Mouse (Mus musculus) forebrain, postnatal 0 days (tissue): Measurements from ENCODE around the gene Lrrc34. TPM values are rescaled to one million over a fixed set of nuclear protein-coding genes. Genes with fewer than 3 reads are reported as not detected.

Source experiments
- ATAC-seq: fragments of 200-750 bp; cut with Nextera tagmentation; 2 replicates; pipeline ENCODE4 v1.8.0; 2017; ENCODE audit warnings: mild to moderate bottlenecking, moderate library complexity
- DNase-seq: peaks from one replicate; pipeline ENCODE4 v3.0.0-alpha.2; 2015
- H3K27ac ChIP-seq: fragments of 300-500 bp; sonication (generic); 2 replicates; pipeline ENCODE4 v1.5.1; 2014; ENCODE audit warnings: low read depth, mild to moderate bottlenecking, antibody characterized with exemption, low read length, moderate library complexity, mixed read lengths
- H3K27me3 ChIP-seq: fragments of 300-500 bp; sonication (generic); 2 replicates; pipeline ENCODE4 v1.6.1; 2014; ENCODE audit warnings: mild to moderate bottlenecking, low read length, mixed read lengths; ENCODE audit not compliant: insufficient read depth
- H3K36me3 ChIP-seq: fragments of 300-500 bp; sonication (generic); 2 replicates; pipeline ENCODE4 v1.6.1; 2014; ENCODE audit warnings: mild to moderate bottlenecking, moderate library complexity; ENCODE audit not compliant: insufficient read depth
- H3K4me1 ChIP-seq: fragments of 300-500 bp; sonication (generic); 2 replicates; pipeline ENCODE4 v1.6.1; 2014; ENCODE audit warnings: antibody characterized with exemption; ENCODE audit not compliant: insufficient read depth
- H3K4me2 ChIP-seq: fragments of 300-500 bp; sonication (generic); 2 replicates; pipeline ENCODE4 v1.6.1; 2014; ENCODE audit warnings: low read depth, mild to moderate bottlenecking, moderate library complexity
- H3K4me3 ChIP-seq: fragments of 300-500 bp; sonication (generic); 2 replicates; pipeline ENCODE4 v1.5.1; 2014; ENCODE audit warnings: low read depth, low read length, mixed read lengths
- H3K9ac ChIP-seq: fragments of 300-500 bp; sonication (generic); 2 replicates; pipeline ENCODE4 v1.6.1; 2014; ENCODE audit warnings: mild to moderate bottlenecking
- H3K9me3 ChIP-seq: fragments of 300-500 bp; sonication (generic); 2 replicates; pipeline ENCODE4 v1.6.1; 2016; ENCODE audit warnings: low read length
- CTCF ChIP-seq: sonication (generic); IDR thresholded peaks from 2 replicates; pipeline ENCODE4 v1.5.1; 2016; ENCODE audit warnings: antibody characterized with exemption, control low read depth, low read depth
- WGBS: fragments of 180-500 bp; shearing (Covaris S2); extraction: QIAGEN DNeasy Blood & Tissue Kit; methylation state at CpG from one replicate; pipeline ENCODE4 v1.1.7; 2014; 5-methylcytosine and 5-hydroxymethylcytosine counted together
- polyA plus RNA-seq: library from polyadenylated mRNA; unstranded; fragments of >200 nt; fragmentation: Nextera tagmentation; extraction: Ambion mirVana; gene quantifications from 2 replicates; pipeline ENCODE4 v1.2.1, GENCODE M21; 2015
- total RNA-seq: library from RNA; depleted of rRNA; stranded (reverse); fragments of >200 nt; gene quantifications from 2 replicates; pipeline ENCODE4 v1.2.3, GENCODE M21; 2014

The Lrrc34 gene
- total and polyA plus RNA-seq, 2 experiments from 2014 or later = 1.7 to 2.1 TPM

DNA sequence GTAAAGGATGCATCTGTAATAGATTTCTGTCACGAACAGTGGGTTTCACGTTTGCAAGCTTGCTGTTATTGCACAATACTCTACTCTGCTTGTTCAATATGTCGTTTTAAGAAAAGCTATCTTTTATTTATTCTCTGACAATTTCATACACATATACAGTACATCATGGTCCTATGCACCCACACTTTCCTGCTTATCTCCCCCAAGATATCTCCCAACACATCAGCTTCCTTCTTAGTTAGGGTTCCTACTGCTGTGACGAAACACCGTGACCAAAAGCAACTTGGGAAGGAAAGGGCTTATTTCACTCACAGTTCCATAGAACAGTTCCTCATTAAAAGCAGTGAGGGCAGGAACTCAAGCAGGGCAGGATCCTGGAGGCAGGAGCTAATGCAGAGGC is 8.3 kb upstream of the Lrrc34 start:
- Histone ChIP-seq H3K27me3 (0 out of 2 replicates have a peak, but pooled peaks cover 2% of the 10 kb centered on the region), H3K9ac (no peak overlapping the region), H3K4me2 (no peak overlapping the region), H3K4me3 (no peak overlapping the region), H3K36me3 (no peaks in the 10 kb centered on the region), H3K9me3 (no peaks in the 10 kb centered on the region), H3K4me1 (no peaks in the 10 kb centered on the region), H3K27ac (no peak overlapping the region)
- TF ChIP-seq CTCF = no peak
- no peak for DNase-seq
- no peak for ATAC-seq
- 90% methylated on average over 5 of the region's 5 CpGs for WGBS

DNA sequence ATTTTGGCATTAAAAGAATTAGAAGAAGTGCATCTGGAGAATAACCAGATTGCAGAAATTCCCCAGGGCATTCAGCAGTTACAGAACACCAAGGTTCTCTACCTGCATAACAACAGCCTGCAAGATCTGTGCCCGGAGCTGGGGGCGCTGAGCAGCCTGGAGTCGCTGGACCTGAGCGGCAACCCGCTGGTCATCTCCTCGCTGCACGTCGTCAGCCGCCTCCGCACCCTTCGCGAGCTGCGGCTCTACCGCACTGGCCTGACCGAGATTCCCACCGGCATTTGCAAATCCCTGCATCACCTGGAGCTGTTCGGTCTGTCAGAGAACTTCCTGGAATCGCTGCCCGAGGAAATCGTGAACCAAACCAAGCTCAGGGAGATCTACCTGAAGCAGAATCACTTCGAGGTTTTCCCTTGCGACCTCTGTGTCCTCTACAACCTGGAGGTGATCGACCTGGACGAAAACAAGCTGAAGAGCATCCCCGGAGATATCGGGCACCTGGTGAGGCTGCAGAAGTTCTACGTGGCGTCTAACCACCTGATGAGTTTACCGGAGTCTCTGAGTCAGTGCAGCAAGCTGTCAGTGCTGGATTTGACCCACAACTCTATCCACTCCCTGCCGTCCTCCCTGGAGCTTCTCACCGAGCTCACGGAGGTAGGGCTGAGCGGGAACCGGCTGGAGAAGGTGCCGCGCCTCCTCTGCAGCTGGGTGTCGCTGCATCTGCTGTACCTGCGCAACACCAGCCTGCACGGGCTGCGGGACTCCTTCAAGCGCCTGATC is 2.6 kb upstream of the Lrrc34 start:
- no peaks in the 10 kb centered on the region for H3K9me3 ChIP-seq
- peaks cover 9% of the 10 kb centered on the region; the same call in 1 of the 2 replicates for H3K4me1 ChIP-seq
- no peak overlapping the region for H3K27ac ChIP-seq
- ATAC-seq (peak; percentile 78), DNase-seq (peak; percentile 13)
- H3K4me2 ChIP-seq = peak overlapping the region; percentile 60
- peaks cover 24% of the 10 kb centered on the region for H3K27me3 ChIP-seq
- 1% methylated on average over 41 of the region's 41 CpGs for WGBS
- no peak overlapping the region; the same call in 1 of the 2 replicates for H3K9ac ChIP-seq
- H3K4me3 ChIP-seq = peak overlapping the region; percentile 40
- H3K36me3 ChIP-seq = no peaks in the 10 kb centered on the region
- peak; percentile 45; the same call in 1 of the 2 replicates for TF ChIP-seq CTCF

DNA sequence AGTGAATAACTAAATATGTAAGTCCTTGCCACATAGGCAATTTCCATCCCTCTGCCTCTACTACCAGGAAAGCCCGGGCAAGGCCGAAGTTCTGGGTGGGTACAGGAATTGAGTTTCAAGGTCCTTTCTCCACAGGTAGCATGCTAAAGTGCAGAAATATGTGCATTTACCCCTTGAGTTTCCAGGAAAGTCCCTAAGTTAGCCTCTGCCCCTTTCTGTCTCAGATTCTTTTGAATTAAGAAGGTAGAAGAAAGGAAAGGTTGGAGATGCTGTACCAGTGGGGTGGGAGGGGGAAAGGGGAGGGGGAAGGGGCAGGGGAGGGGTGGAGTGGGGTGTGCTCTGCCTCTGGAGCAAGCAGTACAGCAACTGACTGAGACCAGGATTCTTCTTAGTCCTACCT is 797 bp upstream of the Lrrc34 start:
- Histone ChIP-seq H3K9ac (no peak overlapping the region), H3K27me3 (peaks cover 24% of the 10 kb centered on the region), H3K36me3 (no peaks in the 10 kb centered on the region), H3K9me3 (no peaks in the 10 kb centered on the region), H3K27ac (no peak overlapping the region), H3K4me1 (peaks cover 9% of the 10 kb centered on the region; the same call in 1 of the 2 replicates), H3K4me2 (no peak overlapping the region), H3K4me3 (no peak overlapping the region)
- ATAC-seq (no peak), DNase-seq (no peak)
- WGBS = 93% methylated on average over 2 of the region's 2 CpGs
- TF ChIP-seq CTCF = no peak

DNA sequence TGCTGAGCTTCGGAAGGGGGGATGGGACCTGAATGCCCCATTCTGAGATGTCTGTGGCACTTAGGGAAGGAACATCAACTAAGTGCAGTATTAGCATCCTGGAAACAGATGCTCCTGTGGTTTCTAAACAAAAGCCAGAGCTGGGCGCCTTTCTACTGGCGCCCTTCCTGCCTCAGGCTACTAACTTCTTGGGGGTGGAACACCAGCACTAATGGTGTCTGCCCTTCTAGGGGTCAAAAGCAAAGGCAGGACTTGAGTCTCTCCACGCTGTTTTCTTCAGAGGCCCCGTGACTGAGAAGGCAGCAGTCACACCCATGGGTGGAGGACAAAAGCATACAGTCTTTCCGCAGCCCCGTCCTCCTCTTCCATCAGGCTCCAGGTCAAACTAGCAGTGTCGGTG is 908 bp downstream of the Lrrc34 start:
- Histone ChIP-seq H3K9me3 (no peaks in the 10 kb centered on the region), H3K4me2 (no peak overlapping the region), H3K4me3 (no peak overlapping the region), H3K4me1 (peaks cover 9% of the 10 kb centered on the region; the same call in 1 of the 2 replicates), H3K27ac (no peak overlapping the region), H3K9ac (no peak overlapping the region), H3K36me3 (no peaks in the 10 kb centered on the region), H3K27me3 (peaks cover 24% of the 10 kb centered on the region)
- ATAC-seq (no peak), DNase-seq (no peak)
- 55% methylated on average over 8 of the region's 8 CpGs for WGBS
- TF ChIP-seq CTCF = no peak

DNA sequence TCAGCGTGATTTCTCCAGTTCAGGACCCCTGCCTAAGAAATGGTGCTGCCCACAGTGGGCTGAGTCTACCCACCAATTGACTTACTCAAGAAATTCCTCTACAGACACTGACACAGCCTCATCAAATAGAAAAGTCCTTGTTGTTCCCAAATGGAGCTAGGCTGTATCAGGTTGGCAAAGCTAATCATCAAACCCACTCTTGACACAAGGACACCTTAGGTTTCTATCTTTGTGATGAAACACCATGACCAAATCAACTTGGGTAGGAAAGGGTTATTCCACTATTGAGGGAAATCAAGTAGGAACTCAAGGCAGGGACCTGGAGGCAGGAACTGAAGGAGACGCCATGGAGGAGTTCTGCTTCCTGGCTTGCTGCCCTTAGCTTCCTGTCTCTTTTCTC is 3.5 kb downstream of the Lrrc34 start, which contains the start of gene Lrriq4:
Gene Lrriq4 (plus strand): TSS at position 301 of the 400 bp plus-strand sequence.
- Histone ChIP-seq H3K4me3 (no peak within 1 kb of the TSS), H3K27ac (no peak within 1 kb of the TSS), H3K9ac (no peak within 1 kb of the TSS), H3K36me3 (no peaks in the 10 kb centered on the region), H3K27me3 (peaks cover 6% of the 10 kb centered on the region; the same call in 1 of the 2 replicates), H3K4me1 (peaks cover 3% of the 10 kb centered on the region; the same call in 1 of the 2 replicates), H3K9me3 (no peaks in the 10 kb centered on the region), H3K4me2 (no peak within 1 kb of the TSS)
- WGBS = 65% methylated on average over 2 of the region's 2 CpGs
- no peak for TF ChIP-seq CTCF
- ATAC-seq (no peak), DNase-seq (no peak)

DNA sequence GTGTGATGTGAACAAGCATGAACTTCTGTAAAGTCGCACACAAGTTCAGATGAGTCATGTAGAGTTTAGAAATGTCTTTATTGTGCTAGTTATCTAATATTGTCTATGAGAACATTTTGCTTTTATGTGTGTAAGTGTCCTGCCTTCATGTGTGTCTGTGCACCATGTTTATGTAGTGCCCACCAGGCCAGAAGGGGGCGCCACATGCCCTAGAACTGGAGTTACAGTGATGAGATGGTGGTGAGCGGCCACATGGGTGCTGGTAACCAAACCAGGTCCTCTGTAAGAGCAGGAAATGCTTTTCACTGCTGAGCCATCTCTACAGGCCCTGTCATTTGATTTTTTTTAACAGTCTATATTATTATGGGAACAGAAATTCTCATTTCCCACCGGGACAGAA is 12.0 kb downstream of the Lrrc34 start:
- ATAC-seq (no peak), DNase-seq (no peak)
- no peak overlapping the region for H3K27ac ChIP-seq
- H3K4me3 ChIP-seq = no peak overlapping the region
- WGBS = 82% methylated on average over 4 of the region's 4 CpGs
- no peaks in the 10 kb centered on the region for H3K36me3 ChIP-seq
- no peaks in the 10 kb centered on the region for H3K4me1 ChIP-seq
- H3K9ac ChIP-seq = no peak overlapping the region
- TF ChIP-seq CTCF = no peak
- no peak overlapping the region for H3K4me2 ChIP-seq
- no peaks in the 10 kb centered on the region for H3K27me3 ChIP-seq
- no peaks in the 10 kb centered on the region for H3K9me3 ChIP-seq

DNA sequence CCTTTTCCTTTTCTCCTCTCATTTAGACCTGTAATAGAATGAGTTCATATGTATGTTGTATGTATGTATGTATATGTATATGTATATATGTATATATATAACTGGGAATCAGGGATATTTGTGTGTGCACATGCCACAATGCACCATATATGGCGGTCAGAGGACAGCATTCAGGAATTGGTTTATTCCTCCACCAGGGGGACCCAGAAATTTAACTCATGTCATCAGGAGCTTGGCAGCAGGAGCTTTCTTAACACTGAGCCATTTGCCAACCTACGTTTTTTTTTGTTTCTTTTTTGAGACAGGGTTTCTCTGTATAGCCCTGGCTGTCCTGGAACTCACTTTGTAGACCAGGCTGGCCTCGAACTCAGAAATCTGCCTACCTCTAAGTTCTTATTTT is 14.0 kb downstream of the Lrrc34 start:
- no peak overlapping the region for H3K27ac ChIP-seq
- TF ChIP-seq CTCF = peak; percentile 12; the same call in 1 of the 2 replicates
- ATAC-seq (no peak), DNase-seq (no peak)
- WGBS = 66% methylated on average over 3 of the region's 3 CpGs
- no peaks in the 10 kb centered on the region for H3K9me3 ChIP-seq
- no peak overlapping the region for H3K4me3 ChIP-seq
- no peaks in the 10 kb centered on the region for H3K36me3 ChIP-seq
- H3K9ac ChIP-seq = no peak overlapping the region
- H3K27me3 ChIP-seq = no peaks in the 10 kb centered on the region
- H3K4me2 ChIP-seq = no peak overlapping the region
- H3K4me1 ChIP-seq = no peaks in the 10 kb centered on the region
